Mouse (Mus musculus) yolk sac, embryonic 10.5 days (tissue): Measurements from ENCODE around the gene Alg14.

Experiments used
- DNase-seq: peaks from one replicate; pipeline ENCODE4 v3.0.0-alpha.2; 2017; ENCODE audit warnings: low spot score

Gene Alg14

GRCm38 (mm10) chr3:121336234-121336890, 44.8 kb downstream of the Alg14 start:
- DNase-seq, result no peak

- no peak for DNase-seq
Observed at GRCm38 (mm10) chr3:121338687-121339086, 47.1 kb downstream of the Alg14 start.

- no peak for DNase-seq
Observed at GRCm38 (mm10) chr3:121340321-121340761, 48.8 kb downstream of the Alg14 start.

- DNase-seq, result no peak
Observed at GRCm38 (mm10) chr3:121343224-121343623, 51.7 kb downstream of the Alg14 start.

- DNase-seq, result no peak
Observed at GRCm38 (mm10) chr3:121344056-121344945, 52.7 kb downstream of the Alg14 start.

GRCm38 (mm10) chr3:121344951-121345642, 53.5 kb downstream of the Alg14 start:
- DNase-seq, result no peak

- no peak for DNase-seq
Observed at GRCm38 (mm10) chr3:121345643-121346000, 54.0 kb downstream of the Alg14 start.

- peak; percentile 70 for DNase-seq
Observed at GRCm38 (mm10) chr3:121346507-121347267, 55.1 kb downstream of the Alg14 start.

GRCm38 (mm10) chr3:121348792-121349191, 57.2 kb downstream of the Alg14 start:
- DNase-seq, result no peak

GRCm38 (mm10) chr3:121349334-121350169, 58.0 kb downstream of the Alg14 start:
- DNase-seq, result no peak

- no peak for DNase-seq
Observed at GRCm38 (mm10) chr3:121351257-121351656, 59.7 kb downstream of the Alg14 start.

- DNase-seq, result no peak
Observed at GRCm38 (mm10) chr3:121354281-121354680, 62.7 kb downstream of the Alg14 start.

- DNase-seq, result no peak
Observed at GRCm38 (mm10) chr3:121354861-121355470, 63.4 kb downstream of the Alg14 start.

GRCm38 (mm10) chr3:121355569-121355968, 64.0 kb downstream of the Alg14 start:
- DNase-seq, result no peak

GRCm38 (mm10) chr3:121356111-121356510, 64.5 kb downstream of the Alg14 start:
- DNase-seq, result no peak

- DNase-seq, result no peak
Observed at GRCm38 (mm10) chr3:121357030-121357429, 65.5 kb downstream of the Alg14 start.

- DNase-seq, result no peak
Observed at GRCm38 (mm10) chr3:121358285-121358684, 66.7 kb downstream of the Alg14 start.

GRCm38 (mm10) chr3:121358850-121359249, 67.3 kb downstream of the Alg14 start:
- peak; percentile 67 for DNase-seq

- no peak for DNase-seq
Observed at GRCm38 (mm10) chr3:121359272-121359671, 67.7 kb downstream of the Alg14 start.

- no peak for DNase-seq
Observed at GRCm38 (mm10) chr3:121362002-121362401, 70.4 kb downstream of the Alg14 start.

GRCm38 (mm10) chr3:121364388-121364787, 72.8 kb downstream of the Alg14 start:
- DNase-seq, result no peak
